Mouse (Mus musculus): ENCODE measurements around the gene Nlrx1. TPM values are rescaled to one million over a fixed set of nuclear protein-coding genes. Genes with fewer than 3 reads are reported as not detected.
A peak's percentile ranks its signal among the peaks of the same experiment; 100 is the strongest.

The Nlrx1 gene
- polyA plus RNA-seq, 1 experiment from 2014 or later: 4.6 TPM

DNA sequence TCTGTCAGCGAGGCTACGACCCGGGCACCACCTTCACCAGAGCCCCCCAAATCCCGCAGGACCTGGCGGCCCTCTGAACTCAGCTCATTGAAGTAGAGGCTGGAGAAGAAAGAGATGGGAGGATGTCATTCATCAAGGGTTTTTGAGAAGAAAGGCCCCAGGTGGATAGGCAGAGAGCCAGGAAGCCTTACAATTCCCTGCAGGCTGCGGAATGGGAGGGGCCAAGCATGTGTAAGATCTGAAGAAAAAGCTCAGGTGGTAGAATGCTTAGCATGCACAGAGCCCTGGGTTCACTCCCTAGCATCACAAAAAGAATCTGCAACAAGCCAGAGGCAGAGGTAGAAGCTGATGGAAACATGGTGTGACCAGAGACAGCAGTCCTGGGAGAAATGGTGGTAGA is 15.0 kb downstream of the Nlrx1 start:
- 89% methylated on average over 6 of the region's 6 CpGs for WGBS

DNA sequence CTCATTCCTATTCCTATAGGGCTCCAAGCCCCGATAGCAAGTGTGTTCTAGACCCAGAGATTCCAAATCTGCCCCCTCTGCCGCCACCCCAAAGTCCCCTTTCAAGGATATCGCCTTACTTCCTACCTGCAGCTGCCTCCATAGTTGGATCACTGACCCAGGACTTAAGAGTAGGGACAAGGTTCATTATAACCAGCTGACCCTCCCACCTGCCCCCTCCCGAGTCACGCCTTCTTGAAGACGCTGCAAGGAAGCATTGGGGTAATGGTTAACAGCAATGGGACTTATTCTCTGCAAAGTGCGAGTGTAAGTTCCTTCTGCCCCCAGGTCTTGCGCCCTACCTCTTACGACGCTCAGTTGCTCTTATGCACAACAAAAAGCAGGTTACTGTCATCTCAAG is 17.1 kb downstream of the Nlrx1 start, which contains the start of gene Pdzd3:
Gene Pdzd3 (minus strand): TSS at position 158 of the 400 bp plus-strand sequence.
- H3K36me3 ChIP-seq (ENCODE audit: control insufficient read depth, insufficient read depth): no peaks in the 10 kb centered on the region
- no peaks in the 10 kb centered on the region for H3K27me3 ChIP-seq (replicated peaks; ENCODE audit: control insufficient read depth, insufficient read depth, low read length)
- H3K9me3 ChIP-seq (ENCODE audit: control insufficient read depth): no peaks in the 10 kb centered on the region
- H3K4me1 ChIP-seq (replicated peaks; ENCODE audit: control insufficient read depth, insufficient read depth, low read length): no peaks in the 10 kb centered on the region
- peak within 1 kb of the TSS; percentile 37 for H3K9ac ChIP-seq (ENCODE audit: low read depth, low read length)
- peak within 1 kb of the TSS; percentile 38 for H3K4me3 ChIP-seq (ENCODE audit: low read depth, low read length)
- peak within 1 kb of the TSS; percentile 60 for H3K4me2 ChIP-seq (replicated peaks; ENCODE audit: low read depth)
- H3K27ac ChIP-seq (ENCODE audit: low read depth, low read length): peak within 1 kb of the TSS; percentile 78
- no peak for TF ChIP-seq CTCF (IDR thresholded peaks at IDR 0.05; ENCODE audit: low read depth)
- WGBS: 34% methylated on average over 10 of the region's 10 CpGs
- peak; percentile 86 for ATAC-seq

More for the DNA sequence above, 15.0 kb downstream of the Nlrx1 start:
- TF ChIP-seq CTCF (IDR thresholded peaks at IDR 0.05; ENCODE audit: low read depth): no peak
- Histone ChIP-seq H3K27ac (ENCODE audit: low read depth, low read length) (no peak overlapping the region), H3K4me3 (ENCODE audit: low read depth, low read length) (no peak overlapping the region), H3K27me3 (replicated peaks; ENCODE audit: control insufficient read depth, insufficient read depth, low read length) (no peaks in the 10 kb centered on the region), H3K4me2 (replicated peaks; ENCODE audit: low read depth) (no peak overlapping the region), H3K9me3 (ENCODE audit: control insufficient read depth) (no peaks in the 10 kb centered on the region), H3K9ac (ENCODE audit: low read depth, low read length) (no peak overlapping the region), H3K4me1 (replicated peaks; ENCODE audit: control insufficient read depth, insufficient read depth, low read length) (no peaks in the 10 kb centered on the region), H3K36me3 (ENCODE audit: control insufficient read depth, insufficient read depth) (no peaks in the 10 kb centered on the region)
- ATAC-seq: no peak

DNA sequence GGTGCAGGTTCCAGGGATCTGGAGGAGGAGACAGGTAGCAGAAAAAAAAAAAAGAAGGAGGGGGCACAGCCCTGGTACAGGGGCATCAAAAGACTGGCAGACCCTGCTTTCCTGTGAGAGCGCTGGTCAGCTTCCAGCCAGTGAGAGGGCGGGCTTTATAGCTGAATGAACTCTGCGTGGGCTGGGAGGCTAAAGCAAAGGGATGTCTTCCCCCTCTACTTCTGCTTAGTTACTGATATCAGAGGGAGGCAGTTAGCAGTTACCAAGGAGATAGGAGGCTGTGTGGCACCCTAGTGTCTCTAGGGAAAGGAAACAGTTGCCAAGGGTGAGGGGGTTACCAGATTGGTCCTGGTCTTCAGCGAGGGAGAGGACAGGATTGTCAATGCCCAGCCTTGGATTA is 18.0 kb downstream of the Nlrx1 start:
- TF ChIP-seq CTCF (IDR thresholded peaks at IDR 0.05; ENCODE audit: low read depth): no peak

DNA sequence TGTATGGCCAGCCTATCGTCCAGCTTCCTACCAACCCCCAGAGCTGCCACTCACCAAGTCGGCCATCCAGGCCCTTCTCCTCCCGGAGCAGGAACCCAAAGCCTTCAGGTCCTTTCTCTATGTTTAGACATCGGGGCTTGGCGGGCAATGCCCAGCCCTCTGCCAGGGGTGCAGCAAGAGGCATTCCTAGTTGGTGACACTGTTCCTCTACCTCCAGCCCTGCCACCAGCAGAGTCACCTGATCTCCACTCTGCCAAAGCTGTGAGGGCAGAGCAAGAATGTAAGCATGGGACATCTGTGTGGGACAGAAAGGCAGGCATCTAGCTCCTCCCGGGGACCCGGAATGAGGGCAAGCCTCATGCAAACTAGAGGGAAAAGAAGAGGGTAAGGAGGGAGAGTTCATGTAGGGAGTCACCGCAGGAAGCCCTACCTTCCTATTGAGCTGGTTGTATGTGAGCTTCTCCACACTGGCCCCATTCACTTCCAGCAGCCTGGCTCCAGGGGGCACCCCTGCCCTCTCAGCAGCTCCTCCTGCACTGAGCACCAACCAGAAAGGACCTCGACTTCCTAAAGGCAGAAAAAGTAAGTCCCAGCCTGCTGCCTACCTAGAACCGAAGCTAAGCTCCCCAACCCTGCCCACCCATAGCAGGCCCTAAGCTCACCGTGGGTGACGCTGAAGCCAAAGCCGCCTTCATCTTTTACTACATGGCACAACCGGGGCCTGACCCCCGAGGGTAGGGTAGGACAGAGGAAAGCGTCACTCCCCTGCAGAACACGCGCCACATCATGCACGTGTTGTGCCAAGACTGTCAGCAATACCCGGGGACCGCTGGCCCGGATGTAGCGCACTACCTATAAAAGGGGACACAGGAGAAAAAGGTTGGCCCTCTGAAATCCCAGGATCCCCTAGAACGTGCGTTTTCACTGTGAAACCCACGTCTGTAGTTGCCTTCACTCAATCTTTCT is 18.9 kb downstream of the Nlrx1 start:
- no peak overlapping the region for H3K9ac ChIP-seq (ENCODE audit: low read depth, low read length)
- H3K4me3 ChIP-seq (ENCODE audit: low read depth, low read length): no peak overlapping the region; the same call in 1 of the 2 replicates
- peak; percentile 81 for TF ChIP-seq CTCF (IDR thresholded peaks at IDR 0.05; ENCODE audit: low read depth)

More for the DNA sequence above, 18.0 kb downstream of the Nlrx1 start:
- peak overlapping the region; percentile 37; the same call in 1 of the 2 replicates for H3K9ac ChIP-seq (ENCODE audit: low read depth, low read length)
- H3K9me3 ChIP-seq (ENCODE audit: control insufficient read depth): no peaks in the 10 kb centered on the region
- no peaks in the 10 kb centered on the region for H3K27me3 ChIP-seq (replicated peaks; ENCODE audit: control insufficient read depth, insufficient read depth, low read length)
- H3K4me2 ChIP-seq (replicated peaks; ENCODE audit: low read depth): peak overlapping the region; percentile 60
- H3K27ac ChIP-seq (ENCODE audit: low read depth, low read length): peak overlapping the region; percentile 78; the same call in 1 of the 2 replicates
- peak overlapping the region; percentile 38 for H3K4me3 ChIP-seq (ENCODE audit: low read depth, low read length)
- ATAC-seq: no peak
- H3K4me1 ChIP-seq (replicated peaks; ENCODE audit: control insufficient read depth, insufficient read depth, low read length): no peaks in the 10 kb centered on the region
- H3K36me3 ChIP-seq (ENCODE audit: control insufficient read depth, insufficient read depth): no peaks in the 10 kb centered on the region
- 54% methylated on average over 4 of the region's 4 CpGs for WGBS

DNA sequence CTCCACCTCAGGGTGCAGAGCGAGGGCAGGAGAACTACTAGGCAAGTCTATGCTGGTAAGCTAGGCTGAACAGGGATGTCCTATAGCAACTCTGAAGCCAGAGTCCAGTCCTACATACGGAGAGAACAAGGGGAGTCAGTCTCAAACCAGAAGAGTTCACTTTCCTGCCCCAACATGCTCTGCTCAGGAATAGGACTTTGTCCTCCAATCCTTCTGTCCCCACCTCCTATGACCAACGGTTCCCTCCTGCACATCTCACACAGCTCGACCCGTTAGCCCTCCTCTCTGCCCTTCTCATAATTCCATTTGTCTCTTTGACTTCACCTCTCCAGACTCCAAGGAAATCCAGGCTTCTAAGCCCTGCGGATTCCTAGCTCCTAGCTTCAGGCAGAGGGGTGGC is 20.5 kb downstream of the Nlrx1 start:
- 47% methylated on average over 6 of the region's 6 CpGs for WGBS
- H3K36me3 ChIP-seq (ENCODE audit: control insufficient read depth, insufficient read depth): no peaks in the 10 kb centered on the region
- H3K4me2 ChIP-seq (replicated peaks; ENCODE audit: low read depth): no peak overlapping the region
- no peak overlapping the region for H3K27ac ChIP-seq (ENCODE audit: low read depth, low read length)
- H3K4me3 ChIP-seq (ENCODE audit: low read depth, low read length): no peak overlapping the region
- no peak for ATAC-seq
- TF ChIP-seq CTCF (IDR thresholded peaks at IDR 0.05; ENCODE audit: low read depth): no peak
- no peaks in the 10 kb centered on the region for H3K4me1 ChIP-seq (replicated peaks; ENCODE audit: control insufficient read depth, insufficient read depth, low read length)
- no peaks in the 10 kb centered on the region for H3K9me3 ChIP-seq (ENCODE audit: control insufficient read depth)
- no peak overlapping the region for H3K9ac ChIP-seq (ENCODE audit: low read depth, low read length)
- H3K27me3 ChIP-seq (replicated peaks; ENCODE audit: control insufficient read depth, insufficient read depth, low read length): no peaks in the 10 kb centered on the region

More for the DNA sequence above, 18.9 kb downstream of the Nlrx1 start:
- Histone ChIP-seq H3K4me1 (replicated peaks; ENCODE audit: control insufficient read depth, insufficient read depth, low read length) (no peaks in the 10 kb centered on the region), H3K4me2 (replicated peaks; ENCODE audit: low read depth) (peak overlapping the region; percentile 60), H3K27ac (ENCODE audit: low read depth, low read length) (no peak overlapping the region), H3K9me3 (ENCODE audit: control insufficient read depth) (no peaks in the 10 kb centered on the region), H3K27me3 (replicated peaks; ENCODE audit: control insufficient read depth, insufficient read depth, low read length) (no peaks in the 10 kb centered on the region), H3K36me3 (ENCODE audit: control insufficient read depth, insufficient read depth) (no peaks in the 10 kb centered on the region)
- peak; percentile 58 for ATAC-seq
- WGBS: 48% methylated on average over 26 of the region's 26 CpGs

DNA sequence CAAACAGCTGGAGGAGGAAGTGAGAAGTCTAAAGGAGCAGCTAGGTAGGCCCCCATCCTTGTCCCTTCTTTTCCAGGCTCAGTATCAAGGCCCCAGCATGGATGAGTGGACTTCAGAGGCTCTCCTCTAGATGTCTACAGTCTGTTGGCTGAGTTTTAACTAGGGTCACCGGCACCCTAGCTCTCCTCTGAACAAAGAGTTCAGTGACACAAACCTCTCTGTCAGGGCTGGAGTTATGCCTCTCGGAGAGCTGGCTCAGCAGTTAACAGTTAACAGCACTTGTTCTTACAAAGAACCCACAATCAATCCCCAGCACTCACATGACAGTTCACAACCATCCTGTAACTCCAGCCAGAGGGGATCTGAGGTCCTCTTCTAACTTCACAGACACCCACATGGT is 24.8 kb downstream of the Nlrx1 start:
- no peaks in the 10 kb centered on the region for H3K36me3 ChIP-seq (ENCODE audit: control insufficient read depth, insufficient read depth)
- no peaks in the 10 kb centered on the region for H3K9me3 ChIP-seq (ENCODE audit: control insufficient read depth)
- H3K9ac ChIP-seq (ENCODE audit: low read depth, low read length): no peak overlapping the region
- TF ChIP-seq CTCF (IDR thresholded peaks at IDR 0.05; ENCODE audit: low read depth): no peak
- H3K27me3 ChIP-seq (replicated peaks; ENCODE audit: control insufficient read depth, insufficient read depth, low read length): no peaks in the 10 kb centered on the region
- H3K4me3 ChIP-seq (ENCODE audit: low read depth, low read length): no peak overlapping the region
- H3K4me1 ChIP-seq (replicated peaks; ENCODE audit: control insufficient read depth, insufficient read depth, low read length): no peaks in the 10 kb centered on the region
- no peak overlapping the region for H3K27ac ChIP-seq (ENCODE audit: low read depth, low read length)
- H3K4me2 ChIP-seq (replicated peaks; ENCODE audit: low read depth): no peak overlapping the region
- ATAC-seq: no peak
- 55% methylated on average over 2 of the region's 2 CpGs for WGBS
